Mouse (Mus musculus): ENCODE results near the gene Fbxo27. TPM values are rescaled to one million over a fixed set of nuclear protein-coding genes. Genes with fewer than 3 reads are reported as not detected.

The Fbxo27 gene
- 1.7 and 2.4 TPM in 2 replicates for polyA plus RNA-seq (2015; fragmentation: Nextera tagmentation; extraction: Ambion mirVana)

- TF ChIP-seq CTCF (IDR thresholded peaks at IDR 0.05; ENCODE audit: low read depth): no peak
- no peak for TF ChIP-seq EP300 (optimal IDR thresholded peaks at IDR 0.05)
- ATAC-seq (ENCODE audit: low FRiP score, low TSS enrichment) (peak; percentile 15; the same call in 1 of the 2 replicates), DNase-seq (ENCODE audit: low spot score) (no peak)
- Histone ChIP-seq H3K9ac (ENCODE audit: low read length) (peak within 1 kb of the TSS; percentile 52), H3K27me3 (ENCODE audit: control insufficient read depth, insufficient read depth, low read length) (no peaks in the 10 kb centered on the region), H3K27ac (replicated peaks) (no peak within 1 kb of the TSS), H3K36me3 (ENCODE audit: control insufficient read depth, insufficient read depth, low read length) (no peaks in the 10 kb centered on the region), H3K4me3 (ENCODE audit: low read depth, low read length) (peak within 1 kb of the TSS; percentile 48), H3K4me1 (replicated peaks; ENCODE audit: control insufficient read depth, insufficient read depth) (no peaks in the 10 kb centered on the region; the same call in 1 of the 2 replicates), H3K9me3 (ENCODE audit: control insufficient read depth, low read length) (no peaks in the 10 kb centered on the region), H3K4me2 (replicated peaks; ENCODE audit: low read depth) (peak within 1 kb of the TSS; percentile 74)
- WGBS: 48% methylated on average over 27 of the region's 30 CpGs
Measured at GRCm38 (mm10) chr7:28692545-28693320, at the start of gene Fbxo27. TSS of gene Fbxo27 (plus strand) at chr7:28692849.

GRCm38 (mm10) chr7:28645366-28645765, 47.3 kb upstream of the Fbxo27 start:
- DNase-seq (ENCODE audit: low spot score) (no peak), ATAC-seq (ENCODE audit: low FRiP score, low TSS enrichment) (no peak)
- H3K9me3 ChIP-seq (ENCODE audit: control insufficient read depth, low read length): no peaks in the 10 kb centered on the region
- H3K36me3 ChIP-seq (ENCODE audit: control insufficient read depth, insufficient read depth, low read length): no peaks in the 10 kb centered on the region
- no peak overlapping the region for H3K9ac ChIP-seq (ENCODE audit: low read length)
- H3K4me2 ChIP-seq (replicated peaks; ENCODE audit: low read depth): no peak overlapping the region
- WGBS: 67% methylated on average over 6 of the region's 6 CpGs
- no peaks in the 10 kb centered on the region for H3K27me3 ChIP-seq (ENCODE audit: control insufficient read depth, insufficient read depth, low read length)
- no peak overlapping the region for H3K27ac ChIP-seq (replicated peaks)
- TF ChIP-seq EP300 (optimal IDR thresholded peaks at IDR 0.05) (no peak), CTCF (IDR thresholded peaks at IDR 0.05; ENCODE audit: low read depth) (no peak)
- H3K4me3 ChIP-seq (ENCODE audit: low read depth, low read length): no peak overlapping the region
- no peaks in the 10 kb centered on the region for H3K4me1 ChIP-seq (replicated peaks; ENCODE audit: control insufficient read depth, insufficient read depth)

- H3K9ac ChIP-seq (ENCODE audit: low read length): no peak overlapping the region
- no peaks in the 10 kb centered on the region for H3K9me3 ChIP-seq (ENCODE audit: control insufficient read depth, low read length)
- no peak overlapping the region for H3K27ac ChIP-seq (replicated peaks)
- 88% methylated on average over 2 of the region's 2 CpGs for WGBS
- TF ChIP-seq EP300 (optimal IDR thresholded peaks at IDR 0.05): no peak
- no peak for TF ChIP-seq CTCF (IDR thresholded peaks at IDR 0.05; ENCODE audit: low read depth)
- H3K36me3 ChIP-seq (ENCODE audit: control insufficient read depth, insufficient read depth, low read length): no peaks in the 10 kb centered on the region
- no peaks in the 10 kb centered on the region for H3K27me3 ChIP-seq (ENCODE audit: control insufficient read depth, insufficient read depth, low read length)
- H3K4me3 ChIP-seq (ENCODE audit: low read depth, low read length): no peak overlapping the region
- H3K4me1 ChIP-seq (replicated peaks; ENCODE audit: control insufficient read depth, insufficient read depth): no peaks in the 10 kb centered on the region
- no peak for DNase-seq (ENCODE audit: low spot score)
- ATAC-seq (ENCODE audit: low FRiP score, low TSS enrichment): no peak
- H3K4me2 ChIP-seq (replicated peaks; ENCODE audit: low read depth): no peak overlapping the region
Measured at GRCm38 (mm10) chr7:28645947-28646475, 46.6 kb upstream of the Fbxo27 start.

- H3K4me1 ChIP-seq (replicated peaks; ENCODE audit: control insufficient read depth, insufficient read depth): no peaks in the 10 kb centered on the region
- H3K9me3 ChIP-seq (ENCODE audit: control insufficient read depth, low read length): no peaks in the 10 kb centered on the region
- 30% methylated on average over 7 of the region's 7 CpGs for WGBS
- no peaks in the 10 kb centered on the region for H3K27me3 ChIP-seq (ENCODE audit: control insufficient read depth, insufficient read depth, low read length)
- peak; percentile 36; the same call in 1 of the 2 replicates for ATAC-seq (ENCODE audit: low FRiP score, low TSS enrichment)
- peak; percentile 21 for DNase-seq (ENCODE audit: low spot score)
- no peak overlapping the region for H3K4me2 ChIP-seq (replicated peaks; ENCODE audit: low read depth)
- TF ChIP-seq CTCF (IDR thresholded peaks at IDR 0.05; ENCODE audit: low read depth) (peak; percentile 47), EP300 (optimal IDR thresholded peaks at IDR 0.05) (no peak)
- no peak overlapping the region for H3K4me3 ChIP-seq (ENCODE audit: low read depth, low read length)
- H3K9ac ChIP-seq (ENCODE audit: low read length): no peak overlapping the region
- no peak overlapping the region for H3K27ac ChIP-seq (replicated peaks)
- H3K36me3 ChIP-seq (ENCODE audit: control insufficient read depth, insufficient read depth, low read length): no peaks in the 10 kb centered on the region
Measured at GRCm38 (mm10) chr7:28647016-28647415, 45.6 kb upstream of the Fbxo27 start.

- no peak overlapping the region for H3K27ac ChIP-seq (replicated peaks)
- no peaks in the 10 kb centered on the region for H3K36me3 ChIP-seq (ENCODE audit: control insufficient read depth, insufficient read depth, low read length)
- no peaks in the 10 kb centered on the region for H3K9me3 ChIP-seq (ENCODE audit: control insufficient read depth, low read length)
- 89% methylated on average over 2 of the region's 2 CpGs for WGBS
- TF ChIP-seq EP300 (optimal IDR thresholded peaks at IDR 0.05): no peak
- TF ChIP-seq CTCF (IDR thresholded peaks at IDR 0.05; ENCODE audit: low read depth): peak; percentile 52
- ATAC-seq (ENCODE audit: low FRiP score, low TSS enrichment) (no peak), DNase-seq (ENCODE audit: low spot score) (no peak)
- no peak overlapping the region for H3K4me3 ChIP-seq (ENCODE audit: low read depth, low read length)
- no peaks in the 10 kb centered on the region for H3K27me3 ChIP-seq (ENCODE audit: control insufficient read depth, insufficient read depth, low read length)
- H3K9ac ChIP-seq (ENCODE audit: low read length): no peak overlapping the region
- no peaks in the 10 kb centered on the region for H3K4me1 ChIP-seq (replicated peaks; ENCODE audit: control insufficient read depth, insufficient read depth)
- H3K4me2 ChIP-seq (replicated peaks; ENCODE audit: low read depth): no peak overlapping the region
Measured at GRCm38 (mm10) chr7:28651157-28651556, 41.5 kb upstream of the Fbxo27 start.

- no peak for ATAC-seq (ENCODE audit: low FRiP score, low TSS enrichment)
- no peak overlapping the region for H3K4me2 ChIP-seq (replicated peaks; ENCODE audit: low read depth)
- no peak overlapping the region for H3K4me3 ChIP-seq (ENCODE audit: low read depth, low read length)
- H3K27me3 ChIP-seq (ENCODE audit: control insufficient read depth, insufficient read depth, low read length): no peaks in the 10 kb centered on the region
- H3K4me1 ChIP-seq (replicated peaks; ENCODE audit: control insufficient read depth, insufficient read depth): no peaks in the 10 kb centered on the region
- H3K27ac ChIP-seq (replicated peaks): no peak overlapping the region
- no peaks in the 10 kb centered on the region for H3K36me3 ChIP-seq (ENCODE audit: control insufficient read depth, insufficient read depth, low read length)
- no peak for DNase-seq (ENCODE audit: low spot score)
- no peak for TF ChIP-seq CTCF (IDR thresholded peaks at IDR 0.05; ENCODE audit: low read depth)
- WGBS: 65% methylated on average over 4 of the region's 4 CpGs
- no peak overlapping the region for H3K9ac ChIP-seq (ENCODE audit: low read length)
- H3K9me3 ChIP-seq (ENCODE audit: control insufficient read depth, low read length): no peaks in the 10 kb centered on the region
Measured at GRCm38 (mm10) chr7:28656430-28656829, 36.2 kb upstream of the Fbxo27 start.

Measured in stomach, postnatal 0 days (tissue).